Mouse (Mus musculus): ENCODE data around the gene Gm20388. TPM values are rescaled to one million over a fixed set of nuclear protein-coding genes. Genes with fewer than 3 reads are reported as not detected.

Gm20388 gene
- polyA plus RNA-seq, 1 experiment from 2014 or later: 4.4 TPM

GRCm38 (mm10) chr8:121649423-121649822, 1738.8 kb downstream of the Gm20388 start:
- peak overlapping the region; percentile 95 for H3K9ac ChIP-seq (replicated peaks)
- H3K4me1 ChIP-seq (replicated peaks): peaks cover 80% of the 10 kb centered on the region
- 75% methylated on average over 5 of the region's 5 CpGs for WGBS
- peak overlapping the region; percentile 97 for H3K4me3 ChIP-seq (replicated peaks)
- no peak for ATAC-seq
- peaks cover 3% of the 10 kb centered on the region; the same call in 1 of the 2 replicates for H3K36me3 ChIP-seq
- peak overlapping the region; percentile 94 for H3K4me2 ChIP-seq (replicated peaks)
- H3K27me3 ChIP-seq: no peaks in the 10 kb centered on the region
- no peaks in the 10 kb centered on the region for H3K9me3 ChIP-seq
- H3K27ac ChIP-seq: no peak overlapping the region

GRCm38 (mm10) chr8:121649904-121650303, 1739.3 kb downstream of the Gm20388 start:
- WGBS: 25% methylated on average over 10 of the region's 10 CpGs

GRCm38 (mm10) chr8:121650389-121651307, 1740.0 kb downstream of the Gm20388 start:
- H3K4me1 ChIP-seq (replicated peaks): peaks cover 79% of the 10 kb centered on the region
- H3K36me3 ChIP-seq: peaks cover 3% of the 10 kb centered on the region; the same call in 1 of the 2 replicates
- no peaks in the 10 kb centered on the region for H3K9me3 ChIP-seq
- 60% methylated on average over 20 of the region's 20 CpGs for WGBS
- ATAC-seq: no peak
- H3K27me3 ChIP-seq: no peaks in the 10 kb centered on the region
- H3K27ac ChIP-seq: 0 out of 2 replicates have a peak overlapping the region, but pooled peaks have one; percentile 69
- peak overlapping the region; percentile 95 for H3K9ac ChIP-seq (replicated peaks)
- H3K4me3 ChIP-seq (replicated peaks): peak overlapping the region; percentile 97
- peak overlapping the region; percentile 94 for H3K4me2 ChIP-seq (replicated peaks)

More at GRCm38 (mm10) chr8:121649904-121650303, 1739.3 kb downstream of the Gm20388 start:
- Histone ChIP-seq H3K4me3 (replicated peaks) (peak overlapping the region; percentile 97), H3K9ac (replicated peaks) (peak overlapping the region; percentile 95), H3K9me3 (no peaks in the 10 kb centered on the region), H3K27ac (no peak overlapping the region), H3K4me1 (replicated peaks) (peaks cover 80% of the 10 kb centered on the region), H3K36me3 (peaks cover 3% of the 10 kb centered on the region; the same call in 1 of the 2 replicates), H3K27me3 (no peaks in the 10 kb centered on the region), H3K4me2 (replicated peaks) (peak overlapping the region; percentile 94)
- no peak for ATAC-seq

DNA sequence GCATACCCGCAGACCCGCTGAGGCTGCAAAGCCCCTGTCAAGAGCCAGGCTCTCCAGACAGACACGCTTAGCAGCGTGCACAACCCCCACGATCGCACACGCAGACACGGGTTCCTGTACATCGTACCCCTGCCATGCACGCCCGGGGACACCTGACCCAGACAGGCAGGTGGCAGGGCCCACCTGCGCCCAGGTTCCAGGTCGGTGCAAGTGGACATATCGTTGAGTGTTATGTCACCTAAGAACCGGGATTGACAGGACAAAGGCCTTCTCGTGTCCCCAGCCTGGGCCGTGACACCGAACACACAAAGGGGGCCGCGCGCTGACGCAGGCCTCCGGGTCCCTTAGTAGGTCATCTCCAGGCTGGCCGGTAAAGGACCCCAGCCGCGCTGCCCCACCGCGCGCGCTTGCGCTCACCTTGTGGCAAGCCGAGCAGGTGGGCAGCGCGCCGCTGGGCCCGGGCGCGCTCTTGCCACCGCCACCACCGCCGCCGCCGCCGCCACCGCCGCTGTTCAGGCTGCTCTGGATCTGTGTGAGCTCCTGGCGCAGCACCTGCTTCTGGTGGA, 1740.8 kb downstream of the Gm20388 start:
- H3K9me3 ChIP-seq: no peaks in the 10 kb centered on the region
- WGBS: 8% methylated on average over 46 of the region's 47 CpGs
- peaks cover 3% of the 10 kb centered on the region; the same call in 1 of the 2 replicates for H3K36me3 ChIP-seq
- peak overlapping the region; percentile 69 for H3K27ac ChIP-seq
- peak overlapping the region; percentile 97 for H3K4me3 ChIP-seq (replicated peaks)
- ATAC-seq: no peak
- H3K9ac ChIP-seq (replicated peaks): peak overlapping the region; percentile 95
- H3K27me3 ChIP-seq: no peaks in the 10 kb centered on the region
- peak overlapping the region; percentile 94 for H3K4me2 ChIP-seq (replicated peaks)
- peaks cover 71% of the 10 kb centered on the region for H3K4me1 ChIP-seq (replicated peaks)

DNA sequence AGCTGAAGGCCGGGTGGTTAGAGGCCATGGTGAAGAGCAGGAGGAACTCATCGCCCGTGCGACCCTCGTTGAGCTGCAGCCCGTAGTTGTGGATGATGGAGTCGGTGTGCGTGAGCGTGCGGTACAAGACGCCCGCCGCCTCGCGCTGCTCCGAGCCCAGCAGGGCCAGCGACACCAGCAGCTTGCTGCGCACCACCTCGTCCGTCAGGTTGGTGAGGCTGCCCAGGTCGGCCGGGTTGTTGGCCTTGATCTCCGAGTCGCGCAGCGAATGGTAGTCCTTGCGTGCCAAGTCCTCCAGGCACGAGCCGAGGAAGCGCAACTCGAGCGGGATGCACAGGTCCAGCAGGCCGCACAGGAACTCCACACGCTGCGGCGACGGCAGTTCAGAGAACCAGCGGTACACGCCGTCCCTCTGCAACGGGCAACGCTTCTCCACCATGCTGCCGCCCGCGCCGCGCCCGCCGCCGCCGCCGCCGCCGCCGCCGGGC, 1741.3 kb downstream of the Gm20388 start:
- Histone ChIP-seq H3K4me3 (replicated peaks) (peak overlapping the region; percentile 97), H3K27ac (peak overlapping the region; percentile 69), H3K27me3 (no peaks in the 10 kb centered on the region), H3K4me2 (replicated peaks) (peak overlapping the region; percentile 94), H3K9me3 (no peaks in the 10 kb centered on the region), H3K36me3 (peaks cover 3% of the 10 kb centered on the region; the same call in 1 of the 2 replicates), H3K4me1 (replicated peaks) (peaks cover 66% of the 10 kb centered on the region), H3K9ac (replicated peaks) (peak overlapping the region; percentile 95)
- no peak for ATAC-seq
- WGBS: under 1% methylated on average over 54 of the region's 56 CpGs

DNA sequence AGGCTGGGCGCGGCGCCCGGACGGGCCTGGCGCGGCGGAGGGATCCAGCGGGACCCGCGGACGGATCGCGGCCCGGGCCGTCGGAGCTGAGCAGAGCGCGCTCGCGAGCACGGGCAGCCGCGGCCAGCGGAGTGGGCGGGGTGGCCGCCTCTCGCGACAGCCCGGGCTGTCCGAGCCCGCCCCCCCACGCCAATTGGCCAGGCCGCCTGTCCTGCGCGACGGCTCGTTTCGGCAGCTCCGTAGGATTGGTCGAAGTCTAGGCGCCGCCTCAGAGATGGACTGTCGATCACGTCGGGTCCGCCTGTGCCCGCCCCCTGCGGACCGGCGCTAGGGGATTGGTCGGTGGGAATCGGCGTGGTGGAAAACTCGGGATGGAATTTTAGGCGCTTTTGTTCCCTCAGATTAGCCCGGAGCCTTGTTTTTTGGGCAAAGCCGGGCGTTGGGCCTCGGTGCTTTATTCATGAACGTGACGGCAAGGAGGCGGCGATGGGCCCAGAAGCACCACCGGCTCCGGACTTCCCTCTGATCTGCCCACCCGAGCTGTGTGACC, 1742.2 kb downstream of the Gm20388 start, which contains the start of gene Zcchc14:
Zcchc14 (minus strand) TSS at position 128 of the 550 bp plus-strand sequence.
- ATAC-seq: peak; percentile 98
- H3K4me1 ChIP-seq (replicated peaks): peaks cover 57% of the 10 kb centered on the region
- H3K36me3 ChIP-seq: peaks cover 3% of the 10 kb centered on the region; the same call in 1 of the 2 replicates
- peak within 1 kb of the TSS; percentile 97 for H3K4me3 ChIP-seq (replicated peaks)
- H3K9ac ChIP-seq (replicated peaks): peak within 1 kb of the TSS; percentile 95
- peak within 1 kb of the TSS; percentile 94 for H3K4me2 ChIP-seq (replicated peaks)
- peak within 1 kb of the TSS; percentile 99 for H3K27ac ChIP-seq
- no peaks in the 10 kb centered on the region for H3K27me3 ChIP-seq
- H3K9me3 ChIP-seq: no peaks in the 10 kb centered on the region
- WGBS: under 1% methylated on average over 55 of the region's 67 CpGs

DNA sequence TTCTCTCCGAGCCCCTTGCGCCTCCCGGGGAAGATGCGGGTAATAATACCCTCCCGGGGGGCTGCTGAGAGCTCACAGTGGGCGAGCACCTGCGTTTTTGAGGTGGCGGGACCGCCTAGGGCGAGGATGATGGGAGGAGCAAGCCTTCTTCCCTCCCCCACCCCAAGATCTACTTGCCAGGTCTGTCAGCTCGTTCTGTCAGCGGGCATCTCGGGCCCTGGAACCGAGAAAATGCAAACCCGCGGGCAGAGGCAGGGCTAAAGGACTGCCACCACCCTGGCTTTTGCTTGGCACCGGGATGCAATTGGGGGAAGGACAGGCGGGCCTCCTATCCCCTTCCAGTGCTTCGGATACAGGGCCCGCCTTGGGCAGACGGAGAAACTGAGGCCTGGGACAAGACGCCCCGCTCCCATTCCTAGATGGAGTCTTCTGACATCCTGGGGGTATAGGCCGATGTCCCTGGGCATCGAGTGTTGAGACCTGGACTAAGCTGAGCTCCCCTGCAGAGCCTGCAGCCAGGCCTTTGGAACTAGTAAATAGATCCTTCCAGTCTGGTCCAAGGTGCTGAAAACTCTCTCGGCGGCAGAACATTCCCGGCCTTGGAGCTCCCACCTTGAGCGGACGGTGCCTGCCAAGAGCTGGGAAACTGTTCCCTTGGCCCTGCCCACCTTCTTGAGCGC, 1742.8 kb downstream of the Gm20388 start:
- peak overlapping the region; percentile 99 for H3K27ac ChIP-seq
- peak overlapping the region; percentile 82 for H3K4me3 ChIP-seq (replicated peaks)
- H3K36me3 ChIP-seq: peaks cover 3% of the 10 kb centered on the region; the same call in 1 of the 2 replicates
- peak overlapping the region; percentile 91 for H3K4me2 ChIP-seq (replicated peaks)
- peaks cover 50% of the 10 kb centered on the region for H3K4me1 ChIP-seq (replicated peaks)
- ATAC-seq: peak; percentile 3; the same call in 1 of the 2 replicates
- H3K27me3 ChIP-seq: no peaks in the 10 kb centered on the region
- no peaks in the 10 kb centered on the region for H3K9me3 ChIP-seq
- 2% methylated on average over 31 of the region's 31 CpGs for WGBS
- H3K9ac ChIP-seq (replicated peaks): peak overlapping the region; percentile 94

- Histone ChIP-seq H3K4me1 (replicated peaks) (peaks cover 44% of the 10 kb centered on the region), H3K9me3 (no peaks in the 10 kb centered on the region), H3K36me3 (no peaks in the 10 kb centered on the region), H3K4me2 (replicated peaks) (peak overlapping the region; percentile 91), H3K27me3 (no peaks in the 10 kb centered on the region), H3K27ac (peak overlapping the region; percentile 99), H3K9ac (replicated peaks) (peak overlapping the region; percentile 94), H3K4me3 (replicated peaks) (peak overlapping the region; percentile 82)
- ATAC-seq: no peak
- WGBS: 78% methylated on average over 4 of the region's 4 CpGs
Measured at GRCm38 (mm10) chr8:121654131-121654530, 1743.5 kb downstream of the Gm20388 start.

GRCm38 (mm10) chr8:121654966-121655494, 1744.4 kb downstream of the Gm20388 start:
- H3K4me2 ChIP-seq (replicated peaks): 0 out of 2 replicates have a peak overlapping the region, but pooled peaks have one; percentile 3
- no peaks in the 10 kb centered on the region for H3K27me3 ChIP-seq
- ATAC-seq: no peak
- H3K4me1 ChIP-seq (replicated peaks): peaks cover 35% of the 10 kb centered on the region
- no peaks in the 10 kb centered on the region for H3K36me3 ChIP-seq
- H3K27ac ChIP-seq: no peak overlapping the region
- WGBS: 77% methylated on average over 14 of the region's 14 CpGs
- H3K4me3 ChIP-seq (replicated peaks): no peak overlapping the region
- H3K9me3 ChIP-seq: no peaks in the 10 kb centered on the region
- peak overlapping the region; percentile 94; the same call in 1 of the 2 replicates for H3K9ac ChIP-seq (replicated peaks)

DNA sequence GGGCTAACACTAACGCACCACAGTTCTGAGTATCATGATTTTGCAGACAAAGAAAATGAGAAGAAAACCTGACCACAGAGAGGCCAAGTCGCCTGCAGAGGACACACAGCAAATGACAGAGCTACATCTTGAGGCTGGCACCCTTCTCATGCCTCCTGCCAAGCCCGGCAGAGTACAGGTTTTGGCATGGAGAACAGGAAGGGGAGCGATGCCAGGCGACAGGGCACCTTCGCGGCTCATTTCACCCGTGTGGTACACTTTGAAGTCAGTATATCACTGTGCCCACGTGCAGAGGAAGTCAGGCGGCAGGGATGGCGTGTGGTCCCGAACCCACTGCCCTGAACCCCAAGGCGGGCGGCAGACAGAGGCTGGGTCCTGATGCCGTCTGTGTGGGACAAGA, 1750.0 kb downstream of the Gm20388 start:
- Histone ChIP-seq H3K4me3 (replicated peaks) (no peak overlapping the region), H3K9me3 (no peaks in the 10 kb centered on the region), H3K4me1 (replicated peaks) (peaks cover 10% of the 10 kb centered on the region), H3K4me2 (replicated peaks) (no peak overlapping the region), H3K27me3 (no peaks in the 10 kb centered on the region; the same call in 1 of the 2 replicates), H3K27ac (no peak overlapping the region), H3K36me3 (no peaks in the 10 kb centered on the region), H3K9ac (replicated peaks) (no peak overlapping the region)
- WGBS: 76% methylated on average over 15 of the region's 15 CpGs
- no peak for ATAC-seq

Measured in midbrain, embryonic 13.5 days (tissue).